Mouse (Mus musculus): ENCODE results near the gene Hoxd1. TPM values are rescaled to one million over a fixed set of nuclear protein-coding genes. Genes with fewer than 3 reads are reported as not detected.

Gene Hoxd1
- polyA plus RNA-seq, 1 experiment from 2014 or later: not detected

GRCm38 (mm10) chr2:74722949-74723348 lies 39.8 kb upstream of the Hoxd1 start:
- no peak overlapping the region for H3K9ac ChIP-seq (ENCODE audit: low read length)
- peaks cover 95% of the 10 kb centered on the region for H3K27me3 ChIP-seq (ENCODE audit: control insufficient read depth, insufficient read depth, low read length)
- no peaks in the 10 kb centered on the region for H3K4me1 ChIP-seq (ENCODE audit: control insufficient read depth, insufficient read depth, low read length)
- no peak overlapping the region for H3K4me3 ChIP-seq (replicated peaks; ENCODE audit: low read length)
- H3K36me3 ChIP-seq (ENCODE audit: control insufficient read depth, insufficient read depth, low read length): no peaks in the 10 kb centered on the region
- ATAC-seq (ENCODE audit: insufficient read depth, low FRiP score): no peak
- WGBS: 25% methylated on average over 8 of the region's 8 CpGs
- no peak overlapping the region for H3K27ac ChIP-seq (ENCODE audit: low read length)
- no peaks in the 10 kb centered on the region for H3K9me3 ChIP-seq (replicated peaks; ENCODE audit: control insufficient read depth, low read length)
- H3K4me2 ChIP-seq (ENCODE audit: low read depth, low read length): no peak overlapping the region

GRCm38 (mm10) chr2:74724244-74725015 lies 38.4 kb upstream of the Hoxd1 start:
- Histone ChIP-seq H3K4me3 (replicated peaks; ENCODE audit: low read length) (no peak overlapping the region), H3K9me3 (replicated peaks; ENCODE audit: control insufficient read depth, low read length) (no peaks in the 10 kb centered on the region), H3K4me1 (ENCODE audit: control insufficient read depth, insufficient read depth, low read length) (no peaks in the 10 kb centered on the region), H3K9ac (ENCODE audit: low read length) (no peak overlapping the region), H3K27me3 (ENCODE audit: control insufficient read depth, insufficient read depth, low read length) (peaks cover 98% of the 10 kb centered on the region), H3K27ac (ENCODE audit: low read length) (no peak overlapping the region), H3K4me2 (ENCODE audit: low read depth, low read length) (no peak overlapping the region), H3K36me3 (ENCODE audit: control insufficient read depth, insufficient read depth, low read length) (no peaks in the 10 kb centered on the region)
- WGBS: 36% methylated on average over 7 of the region's 7 CpGs
- ATAC-seq (ENCODE audit: insufficient read depth, low FRiP score): no peak

- peaks cover 95% of the 10 kb centered on the region for H3K27me3 ChIP-seq (ENCODE audit: control insufficient read depth, insufficient read depth, low read length)
- no peak overlapping the region for H3K4me3 ChIP-seq (replicated peaks; ENCODE audit: low read length)
- H3K9ac ChIP-seq (ENCODE audit: low read length): no peak overlapping the region
- no peak overlapping the region for H3K27ac ChIP-seq (ENCODE audit: low read length)
- H3K4me1 ChIP-seq (ENCODE audit: control insufficient read depth, insufficient read depth, low read length): no peaks in the 10 kb centered on the region
- no peak overlapping the region for H3K4me2 ChIP-seq (ENCODE audit: low read depth, low read length)
- 18% methylated on average over 17 of the region's 17 CpGs for WGBS
- H3K9me3 ChIP-seq (replicated peaks; ENCODE audit: control insufficient read depth, low read length): no peaks in the 10 kb centered on the region
- H3K36me3 ChIP-seq (ENCODE audit: control insufficient read depth, insufficient read depth, low read length): no peaks in the 10 kb centered on the region
- no peak for ATAC-seq (ENCODE audit: insufficient read depth, low FRiP score)
Observed at GRCm38 (mm10) chr2:74725171-74725570, 37.6 kb upstream of the Hoxd1 start.

GRCm38 (mm10) chr2:74726551-74726950 lies 36.2 kb upstream of the Hoxd1 start, which contains the start of gene Gm28230:
Gene Gm28230 (plus strand): TSS chr2:74726728.
- Histone ChIP-seq H3K27me3 (ENCODE audit: control insufficient read depth, insufficient read depth, low read length) (peaks cover 94% of the 10 kb centered on the region), H3K27ac (ENCODE audit: low read length) (no peak within 1 kb of the TSS), H3K9ac (ENCODE audit: low read length) (no peak within 1 kb of the TSS; the same call in 1 of the 2 replicates), H3K9me3 (replicated peaks; ENCODE audit: control insufficient read depth, low read length) (no peaks in the 10 kb centered on the region), H3K4me3 (replicated peaks; ENCODE audit: low read length) (peak within 1 kb of the TSS; percentile 29), H3K4me2 (ENCODE audit: low read depth, low read length) (peak within 1 kb of the TSS; percentile 38), H3K4me1 (ENCODE audit: control insufficient read depth, insufficient read depth, low read length) (no peaks in the 10 kb centered on the region), H3K36me3 (ENCODE audit: control insufficient read depth, insufficient read depth, low read length) (no peaks in the 10 kb centered on the region)
- ATAC-seq (ENCODE audit: insufficient read depth, low FRiP score): no peak
- WGBS: 29% methylated on average over 5 of the region's 5 CpGs

GRCm38 (mm10) chr2:74726973-74727639 lies 35.7 kb upstream of the Hoxd1 start:
- Histone ChIP-seq H3K9me3 (replicated peaks; ENCODE audit: control insufficient read depth, low read length) (no peaks in the 10 kb centered on the region), H3K27ac (ENCODE audit: low read length) (no peak overlapping the region), H3K4me2 (ENCODE audit: low read depth, low read length) (peak overlapping the region; percentile 38), H3K27me3 (ENCODE audit: control insufficient read depth, insufficient read depth, low read length) (peaks cover 95% of the 10 kb centered on the region), H3K4me1 (ENCODE audit: control insufficient read depth, insufficient read depth, low read length) (no peaks in the 10 kb centered on the region), H3K36me3 (ENCODE audit: control insufficient read depth, insufficient read depth, low read length) (no peaks in the 10 kb centered on the region), H3K9ac (ENCODE audit: low read length) (no peak overlapping the region; the same call in 1 of the 2 replicates), H3K4me3 (replicated peaks; ENCODE audit: low read length) (peak overlapping the region; percentile 29)
- WGBS: 7% methylated on average over 40 of the region's 43 CpGs
- ATAC-seq (ENCODE audit: insufficient read depth, low FRiP score): no peak

GRCm38 (mm10) chr2:74727640-74728302 lies 35.0 kb upstream of the Hoxd1 start:
- Histone ChIP-seq H3K4me3 (replicated peaks; ENCODE audit: low read length) (peak overlapping the region; percentile 29), H3K4me1 (ENCODE audit: control insufficient read depth, insufficient read depth, low read length) (no peaks in the 10 kb centered on the region), H3K4me2 (ENCODE audit: low read depth, low read length) (peak overlapping the region; percentile 38), H3K9ac (ENCODE audit: low read length) (no peak overlapping the region; the same call in 1 of the 2 replicates), H3K36me3 (ENCODE audit: control insufficient read depth, insufficient read depth, low read length) (no peaks in the 10 kb centered on the region), H3K27me3 (ENCODE audit: control insufficient read depth, insufficient read depth, low read length) (peaks cover 95% of the 10 kb centered on the region), H3K9me3 (replicated peaks; ENCODE audit: control insufficient read depth, low read length) (no peaks in the 10 kb centered on the region), H3K27ac (ENCODE audit: low read length) (no peak overlapping the region)
- no peak for ATAC-seq (ENCODE audit: insufficient read depth, low FRiP score)
- 12% methylated on average over 25 of the region's 25 CpGs for WGBS

- no peak for ATAC-seq (ENCODE audit: insufficient read depth, low FRiP score)
- H3K27me3 ChIP-seq (ENCODE audit: control insufficient read depth, insufficient read depth, low read length): peaks cover 95% of the 10 kb centered on the region
- no peaks in the 10 kb centered on the region for H3K4me1 ChIP-seq (ENCODE audit: control insufficient read depth, insufficient read depth, low read length)
- 20% methylated on average over 13 of the region's 13 CpGs for WGBS
- no peak overlapping the region for H3K27ac ChIP-seq (ENCODE audit: low read length)
- peak overlapping the region; percentile 10; the same call in 1 of the 2 replicates for H3K4me3 ChIP-seq (replicated peaks; ENCODE audit: low read length)
- H3K9me3 ChIP-seq (replicated peaks; ENCODE audit: control insufficient read depth, low read length): no peaks in the 10 kb centered on the region
- H3K36me3 ChIP-seq (ENCODE audit: control insufficient read depth, insufficient read depth, low read length): no peaks in the 10 kb centered on the region
- no peak overlapping the region for H3K9ac ChIP-seq (ENCODE audit: low read length)
- H3K4me2 ChIP-seq (ENCODE audit: low read depth, low read length): 0 out of 2 replicates have a peak overlapping the region, but pooled peaks have one; percentile 15
Observed at GRCm38 (mm10) chr2:74728303-74728680, 34.5 kb upstream of the Hoxd1 start.

GRCm38 (mm10) chr2:74730331-74730730 lies 32.4 kb upstream of the Hoxd1 start:
- Histone ChIP-seq H3K4me1 (ENCODE audit: control insufficient read depth, insufficient read depth, low read length) (no peaks in the 10 kb centered on the region), H3K27me3 (ENCODE audit: control insufficient read depth, insufficient read depth, low read length) (peaks cover 91% of the 10 kb centered on the region), H3K4me2 (ENCODE audit: low read depth, low read length) (no peak overlapping the region), H3K36me3 (ENCODE audit: control insufficient read depth, insufficient read depth, low read length) (no peaks in the 10 kb centered on the region), H3K4me3 (replicated peaks; ENCODE audit: low read length) (no peak overlapping the region), H3K9ac (ENCODE audit: low read length) (no peak overlapping the region), H3K27ac (ENCODE audit: low read length) (no peak overlapping the region), H3K9me3 (replicated peaks; ENCODE audit: control insufficient read depth, low read length) (no peaks in the 10 kb centered on the region)
- 28% methylated on average over 8 of the region's 8 CpGs for WGBS
- no peak for ATAC-seq (ENCODE audit: insufficient read depth, low FRiP score)

GRCm38 (mm10) chr2:74731055-74731454 lies 31.7 kb upstream of the Hoxd1 start:
- H3K27me3 ChIP-seq (ENCODE audit: control insufficient read depth, insufficient read depth, low read length): peaks cover 92% of the 10 kb centered on the region
- no peak overlapping the region for H3K4me2 ChIP-seq (ENCODE audit: low read depth, low read length)
- no peaks in the 10 kb centered on the region for H3K9me3 ChIP-seq (replicated peaks; ENCODE audit: control insufficient read depth, low read length)
- no peak overlapping the region for H3K27ac ChIP-seq (ENCODE audit: low read length)
- no peaks in the 10 kb centered on the region for H3K36me3 ChIP-seq (ENCODE audit: control insufficient read depth, insufficient read depth, low read length)
- no peak for ATAC-seq (ENCODE audit: insufficient read depth, low FRiP score)
- no peak overlapping the region for H3K9ac ChIP-seq (ENCODE audit: low read length)
- H3K4me1 ChIP-seq (ENCODE audit: control insufficient read depth, insufficient read depth, low read length): no peaks in the 10 kb centered on the region
- H3K4me3 ChIP-seq (replicated peaks; ENCODE audit: low read length): no peak overlapping the region

Data from stomach, embryonic 16.5 days (tissue).